Mouse (Mus musculus) G1E (cell line): ENCODE data around the gene Fhl3.
A peak's percentile ranks its signal among the peaks of the same experiment; 100 is the strongest.

ENCODE experiments used
- CTCF ChIP-seq: IDR thresholded peaks from 2 replicates; pipeline ENCODE4 v1.5.1; 2012; ENCODE audit warnings: low read depth, low read length, inconsistent platforms, mixed read lengths
- GATA1 ChIP-seq: IDR thresholded peaks from 2 replicates; pipeline ENCODE4 v1.6.1; 2012; ENCODE audit warnings: borderline replicate concordance, low read length, inconsistent platforms, mixed read lengths

GRCm38 (mm10) chr4:124710776-124711291, 10.3 kb downstream of the Fhl3 start:
- TF ChIP-seq GATA1 (no peak), CTCF (peak; percentile 24; the same call in 1 of the 2 replicates)
